Mouse (Mus musculus): ENCODE results near the gene Prcc.
"Not testable (repeated sequence)": the region's sequence is repeated elsewhere in the genome, so short reads cannot be mapped to it uniquely, and the experiment has no call there.

Prcc gene

DNA sequence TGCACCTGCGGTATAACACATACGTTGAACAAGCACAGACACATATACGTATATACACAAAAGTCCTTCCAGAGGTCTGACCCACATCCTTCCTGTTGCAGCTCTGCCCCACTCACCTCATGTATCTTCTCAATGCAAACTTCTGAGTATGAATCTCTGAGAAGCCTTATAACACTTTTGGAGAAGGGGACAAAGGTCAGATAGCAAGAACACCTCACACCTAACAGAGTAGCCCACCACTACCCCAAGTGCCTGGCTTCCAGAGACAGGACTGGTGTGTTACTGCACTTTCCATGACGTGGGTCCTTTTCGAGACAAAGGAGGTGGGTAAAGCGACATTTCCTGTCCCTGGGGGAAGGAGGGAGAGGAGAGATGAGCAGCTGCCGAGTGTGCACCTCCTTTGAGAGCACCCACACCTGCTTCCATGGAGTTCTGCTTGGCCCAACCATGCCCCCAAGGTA is 38.7 kb downstream of the Prcc start, which contains the start of gene Sh2d2a:
Sh2d2a (plus strand) TSS at position 106 of the 461 bp plus-strand sequence.
- no peak for DNase-seq (ENCODE audit: extremely low read depth, low read depth)

DNA sequence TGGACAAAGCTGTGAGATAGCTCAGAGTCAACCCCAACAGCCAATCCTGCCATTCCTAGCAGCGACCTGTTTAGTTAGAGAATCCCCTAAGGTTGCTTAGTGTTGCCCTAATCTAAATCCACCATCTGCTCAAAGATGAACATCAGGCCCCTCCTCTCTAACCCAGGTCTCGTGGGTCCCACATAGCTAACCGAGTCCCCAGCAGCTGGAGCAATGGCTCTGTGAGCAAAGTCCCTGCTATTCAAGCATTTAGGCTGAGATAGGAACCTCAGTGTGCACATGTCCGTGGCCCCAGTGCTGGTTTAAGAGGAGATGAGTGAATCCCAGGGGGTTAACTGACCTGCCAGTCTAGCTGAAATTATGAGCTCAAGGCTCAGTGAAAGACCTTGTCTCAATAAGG is 39.2 kb downstream of the Prcc start:
- no peak for DNase-seq (ENCODE audit: extremely low read depth, low read depth)

DNA sequence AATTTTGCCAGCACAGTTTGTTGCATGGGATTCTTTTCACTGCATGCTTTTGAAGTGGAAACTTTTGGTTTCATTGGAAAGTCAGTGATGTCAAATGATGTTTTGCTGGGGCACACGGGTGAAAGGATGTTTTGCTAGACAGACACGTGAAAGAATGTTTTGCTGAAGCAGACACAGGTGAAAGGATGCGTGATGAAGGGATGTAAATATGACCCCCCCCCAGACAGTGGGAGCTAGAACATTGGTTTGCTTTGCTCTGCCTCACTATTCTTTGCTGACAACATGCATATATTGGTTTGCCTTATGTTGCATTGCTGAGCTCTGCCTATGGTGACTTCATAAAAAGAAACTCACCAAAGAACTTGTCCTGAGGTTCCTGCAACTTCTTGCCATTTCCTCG is 40.4 kb downstream of the Prcc start:
- no peak for DNase-seq (ENCODE audit: extremely low read depth, low read depth)

DNA sequence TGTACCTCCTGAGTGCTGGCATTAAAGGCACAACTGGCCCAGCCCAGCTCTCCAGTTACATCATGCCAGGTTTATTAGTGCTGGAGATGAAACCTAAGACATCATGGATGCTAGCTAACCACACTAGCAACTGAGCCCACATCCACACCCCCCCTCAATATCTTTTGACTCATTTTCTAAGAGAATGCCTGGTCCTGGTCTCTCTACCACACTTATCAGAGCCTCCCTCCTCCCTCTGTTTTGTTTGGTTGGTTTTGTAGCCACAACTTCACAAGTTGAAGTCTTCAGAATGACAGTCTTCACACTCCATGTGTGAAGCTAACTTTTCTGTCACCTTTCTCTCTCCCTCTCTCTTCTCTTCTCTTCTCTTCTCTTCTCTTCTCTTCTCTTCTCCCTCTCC is 44.5 kb downstream of the Prcc start:
- DNase-seq (ENCODE audit: extremely low read depth, low read depth), result no peak

DNA sequence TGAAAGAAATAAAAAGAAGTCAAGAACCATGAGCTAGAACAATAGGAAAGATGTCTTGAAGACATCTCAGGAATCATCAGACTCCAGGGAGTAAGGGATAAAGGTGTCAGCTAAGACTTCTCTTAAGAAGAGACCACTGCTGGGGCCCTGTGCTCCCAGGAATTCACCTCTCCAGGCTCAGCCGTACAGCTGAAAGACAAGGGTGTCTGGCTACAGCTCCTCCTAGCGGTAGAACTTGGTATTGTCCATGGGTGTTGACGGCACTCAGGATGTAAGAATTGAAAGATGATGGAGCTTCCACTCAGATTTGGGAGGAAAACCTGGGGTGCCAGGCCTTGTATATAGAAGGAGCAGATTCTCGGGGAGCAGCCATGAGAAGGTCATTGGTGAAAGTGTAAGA is 46.8 kb downstream of the Prcc start:
- DNase-seq (ENCODE audit: extremely low read depth, low read depth), result peak; percentile 45

DNA sequence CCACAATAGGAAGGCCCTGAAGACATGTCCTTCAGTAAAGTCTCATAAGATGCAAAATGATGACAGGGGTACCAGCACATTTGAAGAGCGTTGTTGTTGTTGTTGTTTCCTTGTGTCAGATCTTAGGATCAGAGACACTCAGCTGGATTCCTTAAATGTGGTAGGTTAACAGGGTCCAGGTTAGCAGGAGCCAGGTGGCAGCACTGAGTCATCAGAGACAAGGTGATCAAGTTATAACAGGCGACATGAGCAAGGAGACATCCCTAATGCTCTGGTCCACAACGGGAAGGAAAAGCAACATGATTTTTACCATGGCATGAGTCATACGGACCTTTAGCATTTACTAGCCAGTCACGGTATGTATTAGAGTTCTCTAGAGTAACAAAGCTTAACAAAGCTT is 51.9 kb downstream of the Prcc start:
- no peak for DNase-seq (ENCODE audit: extremely low read depth, low read depth)

DNA sequence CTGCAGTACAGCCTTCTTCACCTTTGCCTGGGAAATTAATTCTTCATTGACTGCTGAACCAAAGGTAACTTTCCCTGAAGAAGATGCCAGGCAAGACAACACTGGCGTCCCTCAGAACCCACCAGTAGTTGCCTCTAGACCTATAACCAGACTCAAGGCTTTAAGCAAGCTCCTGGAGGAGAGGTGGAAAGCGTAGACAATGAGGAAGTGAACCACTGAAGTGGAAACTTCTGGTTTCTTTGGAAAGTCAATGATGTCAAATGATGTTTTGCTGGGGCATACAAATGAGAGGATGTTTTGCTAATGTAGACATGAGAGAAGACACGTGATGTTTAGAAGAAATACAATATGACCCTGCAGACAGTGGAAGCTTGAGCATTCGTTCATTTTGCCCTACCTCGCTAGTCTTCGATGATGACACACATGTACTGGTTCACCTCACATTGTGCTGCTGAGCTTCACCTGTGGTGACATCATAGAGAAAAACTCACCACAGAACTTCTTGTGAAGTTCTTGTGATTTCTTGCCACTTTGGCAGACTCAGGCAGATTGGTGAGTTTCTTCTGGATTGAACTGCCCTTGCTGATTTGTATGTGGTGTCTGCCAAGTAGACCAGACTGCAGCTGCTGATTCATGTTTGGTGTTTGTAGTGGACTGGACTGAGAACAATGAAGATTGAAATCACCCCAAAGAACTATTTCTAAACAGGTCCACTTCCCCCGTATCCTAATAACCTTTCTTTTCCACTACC is 53.1 kb downstream of the Prcc start:
- DNase-seq (ENCODE audit: extremely low read depth, low read depth), result no peak

DNA sequence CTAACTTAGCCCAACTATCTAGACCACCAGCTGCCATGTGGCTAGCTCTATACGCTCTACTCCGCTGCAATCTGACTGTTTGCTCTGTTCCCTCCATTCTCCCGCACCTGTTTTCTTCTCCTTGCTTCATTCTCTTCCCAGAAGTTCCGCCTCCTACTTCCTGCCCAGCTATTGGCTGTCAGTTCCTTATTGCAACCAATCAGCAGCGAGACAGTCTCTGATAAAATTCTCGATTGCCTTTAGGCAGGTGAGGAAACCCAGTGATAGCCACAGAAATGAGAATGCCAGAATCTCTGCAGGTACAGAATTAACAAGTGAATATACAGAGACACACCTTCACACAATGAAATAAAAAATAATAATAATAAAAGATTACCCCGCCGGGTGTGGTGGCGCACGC is 56.4 kb downstream of the Prcc start:
- peak; percentile 49 for DNase-seq (ENCODE audit: extremely low read depth, low read depth)

DNA sequence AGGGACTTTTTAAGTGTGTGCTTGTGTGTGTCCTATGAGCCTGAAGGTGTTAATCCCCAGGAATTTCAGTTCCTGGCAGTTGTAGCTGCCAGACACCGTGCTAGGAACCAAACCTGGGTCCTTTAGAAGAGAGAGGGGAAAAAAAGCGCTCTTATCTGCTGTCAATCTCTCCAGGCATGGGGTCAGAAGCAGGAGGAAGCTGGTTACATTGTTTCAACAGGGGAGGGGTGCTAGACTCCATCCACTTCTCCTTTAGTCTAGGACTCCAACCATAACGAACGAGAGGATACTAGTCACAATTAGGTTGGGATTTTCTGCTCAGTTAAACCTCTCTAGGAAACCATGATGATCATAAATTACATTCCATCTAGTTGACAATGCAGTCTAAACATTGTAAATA is 57.0 kb downstream of the Prcc start:
- peak; percentile 27 for DNase-seq (ENCODE audit: extremely low read depth, low read depth)

DNA sequence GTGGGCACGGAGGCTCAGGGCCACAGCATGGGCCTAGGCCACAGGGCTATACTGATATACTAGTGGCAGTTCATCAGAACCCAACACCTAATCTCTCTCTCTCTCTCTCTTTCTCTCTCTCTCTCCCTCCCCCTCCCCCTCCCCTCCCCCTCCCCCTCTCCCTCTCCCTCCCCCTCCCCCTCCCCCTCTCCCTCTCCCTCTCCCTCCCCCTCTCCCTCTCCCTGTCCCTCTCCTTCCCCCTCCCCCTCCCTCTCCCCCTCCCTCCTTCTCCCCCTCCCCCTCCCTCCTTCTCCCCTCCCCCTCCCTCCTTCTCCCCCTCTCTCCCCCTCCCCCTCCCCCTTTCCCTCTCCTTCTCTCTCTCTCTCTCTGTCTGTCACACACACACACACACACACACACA is 61.2 kb downstream of the Prcc start, which contains the start of gene Pear1:
Pear1 (minus strand) TSS at position 101 of the 400 bp plus-strand sequence.
- not testable (repeated sequence) for DNase-seq (ENCODE audit: extremely low read depth, low read depth)

DNA sequence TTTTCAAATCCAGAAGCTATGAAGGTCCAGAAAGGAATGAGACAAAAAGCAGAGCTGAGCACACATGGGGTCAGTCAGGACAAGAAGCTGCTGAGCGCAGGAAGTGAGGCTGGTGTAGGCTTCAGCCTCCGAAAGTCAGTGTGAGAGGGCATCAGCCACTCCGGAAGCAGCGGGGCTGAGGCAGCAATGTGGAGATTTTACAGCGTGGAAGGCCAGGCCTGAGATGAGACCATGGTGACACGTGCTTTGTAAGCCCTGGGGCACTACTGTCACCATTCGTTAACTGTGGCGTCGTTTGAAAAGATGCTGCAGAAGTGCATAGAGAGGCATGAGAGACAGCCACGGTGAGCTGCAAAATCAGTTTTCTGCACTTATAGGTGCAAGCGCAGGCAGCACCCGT is 67.2 kb downstream of the Prcc start:
- DNase-seq (ENCODE audit: extremely low read depth, low read depth), result no peak

DNA sequence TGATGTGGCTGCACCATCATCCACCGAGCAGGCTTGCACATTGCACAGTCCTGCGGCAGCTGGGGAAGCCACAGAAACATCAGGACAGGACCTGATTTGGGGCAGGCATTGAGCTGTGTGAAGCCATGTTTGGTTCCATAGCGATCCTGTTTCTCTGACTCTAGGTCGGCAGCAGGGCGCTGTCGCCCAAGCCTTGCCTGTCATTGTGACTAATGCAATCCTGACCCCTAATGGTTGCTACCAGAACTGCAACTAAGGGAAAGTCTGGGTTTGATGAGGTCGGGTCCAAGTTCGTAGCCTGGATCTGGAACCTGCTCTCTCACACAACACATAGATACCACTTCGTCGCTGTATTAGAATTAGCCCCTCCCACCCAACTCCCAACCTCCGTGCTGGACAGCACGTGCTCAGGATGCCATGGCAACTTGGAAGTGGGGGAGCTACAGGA is 68.7 kb downstream of the Prcc start:
- peak; percentile 82 for DNase-seq (ENCODE audit: extremely low read depth, low read depth)

DNA sequence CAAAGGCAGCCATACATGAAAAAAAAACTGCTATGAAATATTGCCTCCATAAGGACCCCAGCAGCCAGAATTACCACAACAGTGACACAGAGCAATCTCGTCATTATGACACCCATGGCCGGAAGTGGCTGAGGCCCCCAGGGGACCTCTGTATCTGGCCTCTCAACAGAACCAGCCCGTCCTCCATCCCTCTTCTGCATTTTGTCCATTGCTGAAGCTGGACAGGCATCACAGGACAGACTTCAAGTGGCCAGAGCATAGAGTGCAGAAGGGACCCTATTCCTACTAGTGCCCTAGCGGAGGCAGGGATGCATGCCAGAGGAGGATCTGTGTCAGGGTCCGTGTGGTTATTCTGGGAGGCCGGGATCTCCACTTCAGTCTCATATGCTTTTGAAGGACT is 69.2 kb downstream of the Prcc start:
- DNase-seq (ENCODE audit: extremely low read depth, low read depth), result no peak

DNA sequence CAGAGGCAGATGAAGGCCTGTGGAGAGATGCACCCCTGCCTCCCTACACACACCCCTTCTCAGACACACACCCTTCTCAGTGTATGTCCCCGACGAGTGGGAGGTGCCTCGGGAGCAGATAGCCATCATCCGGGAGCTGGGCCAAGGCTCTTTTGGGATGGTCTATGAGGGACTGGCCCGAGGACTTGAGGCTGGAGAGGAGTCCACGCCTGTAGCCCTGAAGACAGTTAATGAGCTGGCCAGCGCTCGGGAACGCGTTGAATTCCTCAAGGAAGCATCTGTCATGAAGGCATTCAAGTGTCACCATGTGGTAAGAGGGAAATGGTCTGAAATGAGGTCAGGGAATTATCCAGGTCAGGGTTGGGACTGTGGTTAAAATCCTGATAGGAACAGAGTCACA is 72.5 kb downstream of the Prcc start:
- no peak for DNase-seq (ENCODE audit: extremely low read depth, low read depth)

DNA sequence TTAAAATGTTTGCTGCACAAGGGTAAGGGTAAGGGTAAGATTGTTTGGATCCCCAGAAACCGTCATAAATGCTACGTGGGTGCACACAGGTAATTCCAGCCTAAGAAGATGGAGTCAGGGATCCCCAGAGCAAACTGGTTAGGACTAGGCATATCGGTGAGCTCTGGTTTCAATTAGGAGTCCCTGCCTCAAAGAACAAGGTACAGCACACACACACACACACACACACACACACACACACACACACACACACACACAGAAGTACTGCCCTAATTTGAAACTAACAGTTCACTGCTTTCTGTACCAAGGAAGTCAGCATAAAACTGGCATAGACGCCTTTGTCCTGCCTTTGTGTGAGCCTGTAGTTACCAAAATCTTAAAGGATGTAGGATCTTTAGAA is 73.0 kb downstream of the Prcc start:
- no peak for DNase-seq (ENCODE audit: extremely low read depth, low read depth)

DNA sequence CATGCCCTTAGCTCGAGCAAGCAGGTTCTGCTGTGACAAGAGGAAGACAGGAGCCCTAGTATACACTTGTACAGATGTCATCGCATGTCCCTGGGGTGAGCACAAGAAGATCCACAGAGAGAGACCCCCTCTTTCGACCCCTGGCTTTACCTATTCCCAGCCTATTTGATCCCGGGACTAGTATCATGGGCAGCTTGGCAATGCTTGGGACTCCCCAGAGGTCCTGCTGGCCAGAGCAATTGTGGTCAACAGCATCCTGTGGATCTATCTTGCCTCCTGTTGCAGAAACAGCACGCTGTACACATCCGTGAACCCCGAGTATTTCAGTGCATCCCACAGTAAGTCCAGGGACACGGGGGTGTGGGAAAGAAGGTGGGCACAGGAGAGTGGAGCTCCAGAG is 74.1 kb downstream of the Prcc start:
- no peak for DNase-seq (ENCODE audit: extremely low read depth, low read depth)

DNA sequence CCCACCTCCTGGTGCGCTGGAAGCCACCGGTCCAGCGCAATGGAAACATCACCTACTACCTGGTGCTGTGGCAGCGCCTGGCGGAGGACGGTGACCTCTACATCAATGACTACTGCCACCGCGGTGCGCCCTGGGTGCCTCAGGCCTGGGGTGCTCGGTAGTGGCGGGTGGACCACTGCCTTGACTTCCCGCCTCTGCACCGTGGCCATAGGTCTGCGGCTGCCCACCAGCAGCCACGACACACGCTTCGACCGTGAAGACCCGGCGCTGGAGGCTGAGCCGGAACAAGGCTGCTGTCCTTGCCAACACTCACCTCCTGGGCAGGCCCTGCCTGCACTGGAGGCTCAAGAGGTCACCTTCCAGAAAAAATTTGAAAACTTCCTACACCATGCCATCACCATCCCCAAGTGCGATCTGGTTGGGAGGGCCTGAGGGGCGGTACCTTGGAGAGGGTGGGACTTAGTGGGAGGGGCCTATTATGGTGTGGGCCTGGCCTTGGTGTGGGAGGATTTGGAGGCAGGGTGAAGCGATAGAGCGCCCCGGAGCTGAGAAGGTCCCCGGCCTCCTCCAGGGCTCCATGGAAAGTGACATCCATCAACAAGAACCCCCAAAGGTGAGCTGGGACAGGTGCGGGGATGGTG is 76.0 kb downstream of the Prcc start:
- DNase-seq (ENCODE audit: extremely low read depth, low read depth), result no peak

Data from MEL-GATA-1-ER (cell line).